In the genomic region with DNA sequence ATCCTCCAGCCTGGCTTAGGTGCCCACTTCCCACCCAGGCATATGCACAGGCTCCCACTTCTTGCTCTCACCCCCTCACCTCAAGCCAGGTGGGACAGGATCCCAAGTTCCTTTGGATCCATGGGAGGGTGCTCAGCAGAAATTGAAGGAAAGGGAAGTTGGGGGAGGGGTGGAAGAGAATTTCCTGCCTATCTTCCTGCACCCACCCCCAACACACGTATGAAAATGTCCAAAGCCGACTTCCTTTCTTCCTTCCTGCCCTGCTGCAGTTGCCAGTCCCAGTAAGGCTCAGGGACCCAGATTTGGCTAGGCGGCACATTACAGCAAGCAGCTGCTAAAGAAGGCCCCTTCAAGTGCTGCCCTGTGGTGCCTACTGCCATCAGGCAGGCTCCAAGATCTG, we compare ENCODE assay signal across 10 mouse cellular contexts. TPM values are rescaled to one million over a fixed set of nuclear protein-coding genes. Genes with fewer than 3 reads are reported as not detected.
A peak's percentile ranks its signal among the peaks of the same experiment; 100 is the strongest.
DNase-seq lines count a peak whose midpoint lies in the region; ATAC-seq and TF ChIP-seq lines count a peak whose summit lies in the region.
"Had no signal": no experiment of that assay in that cellular context is flagged by ENCODE, and none has a peak within 500 bp of the region (broad histone marks: within the 10 kb centered on the region; RNA-seq: fewer than 3 reads in every experiment).

No protein-coding gene starts in this region.

- peak overlapping the region; percentile 73 for H3K4me3 ChIP-seq in gastrocnemius, adult 2 months
- H3K4me3 ChIP-seq in heart, adult 2 months = peak overlapping the region; percentile 66
- H3K4me3 ChIP-seq in kidney, adult 2 months (ENCODE audit: insufficient read depth, low read depth, low read length) = peak overlapping the region; percentile 13; the same call in 1 of the 2 replicates
- H3K4me3 ChIP-seq in midbrain, embryonic 12.5 days = peak overlapping the region; percentile 99

- no peaks in the 10 kb centered on the region for H3K9me3 ChIP-seq in midbrain, embryonic 12.5 days

- H3K36me3 ChIP-seq in heart, adult 2 months (ENCODE audit: control insufficient read depth, insufficient read depth, low read length) = no peaks in the 10 kb centered on the region
- H3K36me3 ChIP-seq in kidney, adult 2 months (ENCODE audit: control insufficient read depth, insufficient read depth, low read length) = no peaks in the 10 kb centered on the region
- H3K36me3 ChIP-seq in midbrain, embryonic 12.5 days = peaks cover 3% of the 10 kb centered on the region; the same call in 1 of the 2 replicates

- H3K4me2 ChIP-seq in midbrain, embryonic 12.5 days (replicated peaks) = peak overlapping the region; percentile 86

- 20% methylated on average over 3 of the region's 3 CpGs for WGBS in heart, adult 2 months
- 20% methylated on average over 3 of the region's 3 CpGs for WGBS in kidney, adult 2 months
- WGBS in midbrain, embryonic 12.5 days = 57% methylated on average over 3 of the region's 3 CpGs

- no peak for ATAC-seq in midbrain, embryonic 12.5 days (ENCODE audit: low FRiP score, low read depth)

- H3K27me3 ChIP-seq in heart, adult 2 months (ENCODE audit: control insufficient read depth, insufficient read depth, low read length) = no peaks in the 10 kb centered on the region
- H3K27me3 ChIP-seq in kidney, adult 2 months (replicated peaks; ENCODE audit: control insufficient read depth, insufficient read depth, low read length) = peaks cover 4% of the 10 kb centered on the region; the same call in 1 of the 2 replicates
- H3K27me3 ChIP-seq in midbrain, embryonic 12.5 days = no peaks in the 10 kb centered on the region

- intact Hi-C loops in gastrocnemius, adult 2 months (cut with DNase I) = loop anchor here (2.0 kb wide), 1 partner anchor 21 kb away; no protein-coding TSS in a partner anchor
- intact Hi-C loops in gastrocnemius, postnatal 14 days (cut with DNase I; ENCODE audit: low total_unique reads) = no loop called here
- intact Hi-C loops in heart, adult 2 months (cut with DNase I) = loop anchor here (1.0 to 2.0 kb wide), 2 partner anchors 21 to 31 kb away; no protein-coding TSS in a partner anchor

- peak overlapping the region; percentile 87 for H3K27ac ChIP-seq in gastrocnemius, adult 2 months
- peak overlapping the region; percentile 92 for H3K27ac ChIP-seq in heart, adult 2 months
- peak overlapping the region; percentile 74 for H3K27ac ChIP-seq in kidney, adult 2 months (ENCODE audit: insufficient read depth, low read depth, low read length)
- H3K27ac ChIP-seq in midbrain, embryonic 12.5 days (replicated peaks) = 0 out of 2 replicates have a peak overlapping the region, but pooled peaks have one; percentile 97

- peaks cover 5% of the 10 kb centered on the region for H3K4me1 ChIP-seq in heart, adult 2 months (ENCODE audit: control insufficient read depth, insufficient read depth, low read length)
- H3K4me1 ChIP-seq in kidney, adult 2 months (ENCODE audit: control insufficient read depth, insufficient read depth, low read length) = no peaks in the 10 kb centered on the region
- H3K4me1 ChIP-seq in midbrain, embryonic 12.5 days = peaks cover 68% of the 10 kb centered on the region

- peak; percentile 97 for TF ChIP-seq EP300 in heart, adult 2 months (IDR thresholded peaks at IDR 0.05; ENCODE audit: insufficient read depth, low read depth, low read length)

- peak; percentile 33 for DNase-seq in gastrocnemius, adult 2 months
- DNase-seq in gastrocnemius, postnatal 14 days = no peak
- peak; percentile 54 to 68 for DNase-seq in heart, adult 2 months
- DNase-seq in kidney, adult 2 months = peak; percentile 83
- DNase-seq in ovary, postnatal 14 days (ENCODE audit: low spot score) = no peak
- DNase-seq in retina, postnatal 1 day = no peak
- DNase-seq in right cerebral cortex, adult 2 months (ENCODE audit: low spot score in 2 of 2) = no peak

- H3K9ac ChIP-seq in heart, adult 2 months (ENCODE audit: low read depth, low read length) = 0 out of 2 replicates have a peak overlapping the region, but pooled peaks have one; percentile 19
- peak overlapping the region; percentile 100 for H3K9ac ChIP-seq in midbrain, embryonic 12.5 days (replicated peaks)

- no peak for TF ChIP-seq CTCF in gastrocnemius, adult 2 months (IDR thresholded peaks at IDR 0.05)
- TF ChIP-seq CTCF in heart, adult 2 months (IDR thresholded peaks at IDR 0.05) = no peak
- no peak for TF ChIP-seq CTCF in kidney, adult 2 months (conservative IDR thresholded peaks at IDR 0.05; ENCODE audit: insufficient read depth, insufficient read length, low read depth, low read length)

- H3K79me2 ChIP-seq in heart, adult 2 months (replicated peaks; ENCODE audit: control insufficient read depth, insufficient read depth, low read length) = peaks cover 3% of the 10 kb centered on the region

- peak; percentile 66; the same call in 1 of the 2 replicates for TF ChIP-seq POLR2A in heart, adult 2 months (IDR thresholded peaks at IDR 0.05; ENCODE audit: insufficient read depth, low read depth, low read length)
- TF ChIP-seq POLR2A in kidney, adult 2 months (IDR thresholded peaks at IDR 0.05; ENCODE audit: low read depth, low read length) = no peak

RNA-seq across cellular contexts. Expression of a gene that starts 2.1 kb away (rescaled TPM):
- 1 to 10 TPM; 1.6 to 2.1 TPM for total RNA-seq in gastrocnemius, adult 2 months (2021)
- total RNA-seq in gastrocnemius, postnatal 14 days (2021) = 1 to 10 TPM; 2.6 to 3.3 TPM
- 1 to 10 TPM; 4.3 to 5.1 TPM for total RNA-seq in heart, adult 2 months (2021)
- 1.5 and 1.7 TPM in 2 replicates for polyA plus RNA-seq in heart, adult 2 months (2012; rRNA removed)
- polyA plus RNA-seq in kidney, adult 2 months (2012; rRNA removed) = 0.80 and 1.1 TPM in 2 replicates
- 12.0 and 13.5 TPM in 2 replicates for polyA plus RNA-seq in midbrain, embryonic 12.5 days (2016; fragmentation: Nextera tagmentation; extraction: Ambion mirVana)
- total RNA-seq: granulocyte monocyte progenitor cell, adult 5-6 weeks had no signal

RNA-seq across cellular contexts. Expression of a gene that starts 17.5 kb away (rescaled TPM):
- 1 to 10 TPM; 4.1 to 5.6 TPM for total RNA-seq in gastrocnemius, adult 2 months (2021)
- total RNA-seq in gastrocnemius, postnatal 14 days (2021) = 1 to 10 TPM; 5.1 TPM
- 1 to 10 TPM; 6.6 to 9.6 TPM for total RNA-seq in heart, adult 2 months (2021)
- 11.3 and 12.5 TPM in 2 replicates for polyA plus RNA-seq in heart, adult 2 months (2012; rRNA removed)
- polyA plus RNA-seq in kidney, adult 2 months (2012; rRNA removed) = 19.8 and 21.3 TPM in 2 replicates
- 34.7 and 38.7 TPM in 2 replicates for polyA plus RNA-seq in midbrain, embryonic 12.5 days (2016; fragmentation: Nextera tagmentation; extraction: Ambion mirVana)

RNA-seq across cellular contexts. Expression of a gene that starts 56.6 kb away (rescaled TPM):
- not detected for total RNA-seq in gastrocnemius, adult 2 months (2021)
- total RNA-seq in gastrocnemius, postnatal 14 days (2021) = 1 to 10 TPM; 1.4 to 1.5 TPM
- total RNA-seq in heart, adult 2 months (2021) = 1 to 10 TPM; 1.3 to 2.2 TPM
- 2.3 and 12.7 TPM in 2 replicates for polyA plus RNA-seq in heart, adult 2 months (2012; rRNA removed)
- polyA plus RNA-seq in kidney, adult 2 months (2012; rRNA removed) = 2.3 and 5.9 TPM in 2 replicates
- polyA plus RNA-seq in midbrain, embryonic 12.5 days (2016; fragmentation: Nextera tagmentation; extraction: Ambion mirVana) = 2.5 and 4.2 TPM in 2 replicates

RNA-seq across cellular contexts. Expression of a gene that starts 59.4 kb away (rescaled TPM):
- total RNA-seq in gastrocnemius, adult 2 months (2021) = not detected
- total RNA-seq in gastrocnemius, postnatal 14 days (2021) = not detected
- total RNA-seq in heart, adult 2 months (2021) = not detected
- 0.08 TPM in 1 of 2 replicates, not detected in the other for polyA plus RNA-seq in heart, adult 2 months (2012; rRNA removed)
- not detected in 2 replicates for polyA plus RNA-seq in kidney, adult 2 months (2012; rRNA removed)
- 0.20 and 0.33 TPM in 2 replicates for polyA plus RNA-seq in midbrain, embryonic 12.5 days (2016; fragmentation: Nextera tagmentation; extraction: Ambion mirVana)
- total RNA-seq: granulocyte monocyte progenitor cell, adult 5-6 weeks had no signal
- polyA plus RNA-seq: C2C12 had no signal

Comparison
In these comparisons a context has a peak if more than half of its experiments do, and no peak if none do; other contexts are left out.
1. DNase-seq: peak in gastrocnemius, adult 2 months (single experiment), heart, adult 2 months (2 of 2) and kidney, adult 2 months (single experiment); none in gastrocnemius, postnatal 14 days (single experiment), ovary, postnatal 14 days (single experiment), retina, postnatal 1 day (single experiment) and right cerebral cortex, adult 2 months (0 of 2).
2. H3K4me3 ChIP-seq: peak in every context shown above with its lines; median percentile 99 in midbrain, embryonic 12.5 days; 73 in gastrocnemius, adult 2 months; 66 in heart, adult 2 months; 13 in kidney, adult 2 months.
3. Peak in every context shown above with its lines, with median percentiles within 50 percentile points of each other: H3K27ac ChIP-seq.